Mouse (Mus musculus) retina, adult 2 months (tissue): ENCODE results near the gene Vwa5b1.
A peak's percentile ranks its signal among the peaks of the same experiment; 100 is the strongest.

Source experiments
- DNase-seq: peaks from one replicate; pipeline ENCODE4 v3.0.0-alpha.2; 2012; ENCODE audit warnings: low read depth, low spot score

The Vwa5b1 gene

GRCm38 (mm10) chr4:138578406-138578805 is 57.3 kb downstream of the Vwa5b1 start:
- DNase-seq = no peak

GRCm38 (mm10) chr4:138576661-138577060 is 59.0 kb downstream of the Vwa5b1 start:
- no peak for DNase-seq

- no peak for DNase-seq
These were observed 60.7 kb downstream of the Vwa5b1 start for GRCm38 (mm10) chr4:138574800-138575606.

- DNase-seq = no peak
These were observed 65.8 kb downstream of the Vwa5b1 start for GRCm38 (mm10) chr4:138569928-138570327.

GRCm38 (mm10) chr4:138568275-138568674 is 67.4 kb downstream of the Vwa5b1 start:
- no peak for DNase-seq

GRCm38 (mm10) chr4:138561986-138562385 is 73.7 kb downstream of the Vwa5b1 start:
- DNase-seq = peak; percentile 65

GRCm38 (mm10) chr4:138555531-138555930 is 80.2 kb downstream of the Vwa5b1 start:
- no peak for DNase-seq

- no peak for DNase-seq
These were observed 80.8 kb downstream of the Vwa5b1 start for GRCm38 (mm10) chr4:138554934-138555333.

- DNase-seq = no peak
These were observed 81.4 kb downstream of the Vwa5b1 start for GRCm38 (mm10) chr4:138554302-138554701.

- DNase-seq = no peak
These were observed 82.2 kb downstream of the Vwa5b1 start for GRCm38 (mm10) chr4:138553516-138553933.

- no peak for DNase-seq
These were observed 82.6 kb downstream of the Vwa5b1 start for GRCm38 (mm10) chr4:138553116-138553515.

- DNase-seq = no peak
These were observed 84.1 kb downstream of the Vwa5b1 start for GRCm38 (mm10) chr4:138551601-138552000.

- no peak for DNase-seq
These were observed 85.1 kb downstream of the Vwa5b1 start for GRCm38 (mm10) chr4:138550557-138550956.

- DNase-seq = no peak
These were observed 86.7 kb downstream of the Vwa5b1 start for GRCm38 (mm10) chr4:138548960-138549359.

- DNase-seq = no peak
These were observed 87.5 kb downstream of the Vwa5b1 start for GRCm38 (mm10) chr4:138548124-138548561.

GRCm38 (mm10) chr4:138547556-138547955 is 88.1 kb downstream of the Vwa5b1 start:
- DNase-seq = no peak

GRCm38 (mm10) chr4:138547041-138547440 is 88.6 kb downstream of the Vwa5b1 start:
- DNase-seq = no peak

GRCm38 (mm10) chr4:138546241-138546640 is 89.4 kb downstream of the Vwa5b1 start:
- no peak for DNase-seq

- DNase-seq = no peak
These were observed 92.5 kb downstream of the Vwa5b1 start for GRCm38 (mm10) chr4:138543177-138543576.

- DNase-seq = no peak
These were observed 97.6 kb downstream of the Vwa5b1 start for GRCm38 (mm10) chr4:138538084-138538449.

GRCm38 (mm10) chr4:138537210-138538083 is 98.2 kb downstream of the Vwa5b1 start:
- no peak for DNase-seq

GRCm38 (mm10) chr4:138535610-138536009 is 100.1 kb downstream of the Vwa5b1 start:
- DNase-seq = no peak

- no peak for DNase-seq
These were observed 101.8 kb downstream of the Vwa5b1 start for GRCm38 (mm10) chr4:138533877-138534276.
